8 mouse cellular contexts compared by ENCODE assay signal in the genomic region with DNA sequence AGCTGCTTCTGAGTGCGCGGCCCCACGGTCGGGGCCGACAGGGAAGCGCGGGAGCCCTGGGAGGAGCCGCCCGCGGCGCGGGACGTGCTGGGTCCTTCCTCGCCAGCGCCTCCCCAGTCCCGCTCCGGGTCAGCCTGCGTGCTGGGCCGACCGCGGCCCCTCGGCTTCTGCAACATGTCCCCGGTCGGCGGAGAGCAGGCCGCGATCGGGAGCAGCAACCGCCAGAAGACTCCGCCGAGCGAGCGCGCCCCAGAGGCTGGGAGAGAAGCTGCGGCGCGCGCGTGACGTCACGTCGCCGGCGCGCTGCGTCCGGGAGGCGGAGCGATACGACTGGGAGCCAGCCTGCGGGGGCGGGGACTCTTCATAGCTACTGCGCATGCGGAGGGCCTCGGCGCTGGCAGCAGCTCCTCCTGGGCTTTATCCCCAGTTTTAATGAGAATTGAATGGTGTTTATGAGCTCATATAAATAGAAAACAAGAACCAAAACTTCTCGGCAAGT. TPM values are rescaled to one million over a fixed set of nuclear protein-coding genes. Genes with fewer than 3 reads are reported as not detected.
DNase-seq lines count a peak whose midpoint lies in the region; ATAC-seq lines count a peak whose summit lies in the region.

A gene (minus strand): TSS at position 255 of the 499 bp plus-strand sequence.

- H3K9me3 ChIP-seq in intestine, embryonic 14.5 days (ENCODE audit: control insufficient read depth, low read length) = no peaks in the 10 kb centered on the region

- intact Hi-C loops in left cerebral cortex, postnatal 14 days (cut with DNase I) = loop anchor here (10.0 kb wide), 1 partner anchor 282 kb away; a partner anchor contains a TSS

- 0% methylated on average over 57 of the region's 57 CpGs for WGBS in intestine, embryonic 14.5 days

- peak; percentile 97 for DNase-seq in adrenal gland, adult 18-20 months (ENCODE audit: low spot score in 2 of 2)
- peak; percentile 98 for DNase-seq in embryo, embryonic 11 days
- DNase-seq in gastrocnemius, postnatal 25 days = peak; percentile 93
- peak; percentile 95 for DNase-seq in intestine, embryonic 14.5 days (ENCODE audit: low spot score)
- DNase-seq in left cerebral cortex, postnatal 14 days (ENCODE audit: low spot score in 2 of 2) = peak; percentile 97
- peak; percentile 97 for DNase-seq in mesoderm, embryonic 11.5 days (ENCODE audit: low read depth, low spot score)
- DNase-seq in right cerebral cortex, postnatal 36 days (ENCODE audit: low spot score in 2 of 2) = peak; percentile 94 to 95
- peak; percentile 91 for DNase-seq in yolk sac, embryonic 10.5 days (ENCODE audit: low spot score)

- H3K4me3 ChIP-seq in intestine, embryonic 14.5 days (ENCODE audit: low read depth, low read length) = peak within 1 kb of the TSS; percentile 81

- peaks cover 17% of the 10 kb centered on the region for H3K4me1 ChIP-seq in intestine, embryonic 14.5 days (replicated peaks; ENCODE audit: control insufficient read depth, insufficient read depth, low read length)

- H3K27me3 ChIP-seq in intestine, embryonic 14.5 days (replicated peaks; ENCODE audit: control insufficient read depth, insufficient read depth, low read length) = no peaks in the 10 kb centered on the region

- H3K9ac ChIP-seq in intestine, embryonic 14.5 days (ENCODE audit: low read length) = peak within 1 kb of the TSS; percentile 93

- ATAC-seq in intestine, embryonic 14.5 days (replicated peaks; ENCODE audit: low FRiP score, low TSS enrichment, low read depth) = peak; percentile 95

- H3K27ac ChIP-seq in intestine, embryonic 14.5 days (ENCODE audit: low read depth) = peak within 1 kb of the TSS; percentile 97

- H3K36me3 ChIP-seq in intestine, embryonic 14.5 days (ENCODE audit: control insufficient read depth, insufficient read depth, low read length) = no peaks in the 10 kb centered on the region

- peak within 1 kb of the TSS; percentile 87 for H3K4me2 ChIP-seq in intestine, embryonic 14.5 days (ENCODE audit: low read length)

RNA-seq across cellular contexts. Expression of the gene that starts here (rescaled TPM):
- total RNA-seq in adrenal gland, adult 18-20 months (2021) = 1 to 10 TPM; 7.1 to 7.8 TPM
- total RNA-seq in gastrocnemius, postnatal 25 days (2021) = 1 to 10 TPM; 2.1 to 2.4 TPM
- 13.5 and 13.6 TPM in 2 replicates for polyA plus RNA-seq in intestine, embryonic 14.5 days (2014; fragmentation: Nextera tagmentation; extraction: Ambion mirVana)
- total RNA-seq in left cerebral cortex, postnatal 14 days (2021) = 10 to 100 TPM; 14.5 TPM

Comparison
In these comparisons a context has a peak if more than half of its experiments do, and no peak if none do; other contexts are left out.
1. Peak in every context shown above with its lines: DNase-seq, ATAC-seq, H3K4me3 ChIP-seq and H3K27ac ChIP-seq.